8 mouse cellular contexts compared by ENCODE assay signal in genomic region chr10:81429605-81430061, GRCm38 (mm10). TPM values are rescaled to one million over a fixed set of nuclear protein-coding genes. Genes with fewer than 3 reads are reported as not detected.
DNase-seq lines count a peak whose midpoint lies in the region; ATAC-seq and TF ChIP-seq lines count a peak whose summit lies in the region.

No protein-coding gene starts in this region.

- no peaks in the 10 kb centered on the region for H3K9me3 ChIP-seq in ES-E14 (ENCODE audit: control insufficient read depth, insufficient read depth, low read depth, low read length)
- H3K9me3 ChIP-seq in forebrain, embryonic 13.5 days (replicated peaks): no peaks in the 10 kb centered on the region

- 0% methylated on average over 20 of the region's 20 CpGs for WGBS in forebrain, embryonic 13.5 days

- peak; percentile 94 for DNase-seq in ES-E14 (ENCODE audit: low read depth, low spot score)
- DNase-seq in c-Kit-positive CD71-positive TER-119-negative erythroid progenitor cells, embryonic 14.5 days (ENCODE audit: low read depth): peak; percentile 86
- peak; percentile 88 to 90 for DNase-seq in heart, postnatal 36 days
- DNase-seq in layer of hippocampus, adult 9-11 months: peak; percentile 88
- DNase-seq in right cerebral cortex, postnatal 10 days (ENCODE audit: low spot score in 2 of 2): peak; percentile 81 to 84
- peak; percentile 91 for DNase-seq in urinary bladder, postnatal 14 days (ENCODE audit: low spot score)

- intact Hi-C loops in heart, postnatal 36 days (cut with DNase I): loop anchor here (1.0 kb wide), 1 partner anchor 15 kb away; no protein-coding TSS in a partner anchor

- no peak overlapping the region for H3K27ac ChIP-seq in ES-E14 (ENCODE audit: insufficient read depth, low read depth, low read length, poor library complexity, severe bottlenecking)
- H3K27ac ChIP-seq in forebrain, embryonic 13.5 days: peak overlapping the region; percentile 92

- in situ Hi-C loops in ES-E14 (cut with MboI; ENCODE audit: low sequenced_read_pairs in 2 of 2, unreplicated experiment in 2 of 2): no loop called here

- peak overlapping the region; percentile 84 to 89 for H3K4me3 ChIP-seq in ES-E14 (ENCODE audit: insufficient read depth in 1 of 2, low read depth in 1 of 2, low read length in 2 of 2, poor library complexity in 1 of 2, severe bottlenecking in 1 of 2)
- peak overlapping the region; percentile 74 for H3K4me3 ChIP-seq in forebrain, embryonic 13.5 days

- H3K27me3 ChIP-seq in forebrain, embryonic 13.5 days: peaks cover 35% of the 10 kb centered on the region

- ATAC-seq in forebrain, embryonic 13.5 days: peak; percentile 11
- ATAC-seq in megakaryocyte, adult 5-6 weeks (ENCODE audit: poor library complexity, severe bottlenecking): peak; percentile 25

- no peaks in the 10 kb centered on the region for H3K36me3 ChIP-seq in ES-E14 (ENCODE audit: control insufficient read depth, insufficient read depth, low read length, poor library complexity, severe bottlenecking)
- H3K36me3 ChIP-seq in forebrain, embryonic 13.5 days (ENCODE audit: poor library complexity, severe bottlenecking): no peaks in the 10 kb centered on the region

- peak overlapping the region; percentile 90 for H3K4me2 ChIP-seq in forebrain, embryonic 13.5 days

- H3K9ac ChIP-seq in ES-E14 (ENCODE audit: insufficient read depth, low read depth, low read length, poor library complexity, severe bottlenecking): peak overlapping the region; percentile 44; the same call in 1 of the 2 replicates
- H3K9ac ChIP-seq in forebrain, embryonic 13.5 days: peak overlapping the region; percentile 85

- H3K4me1 ChIP-seq in ES-E14 (ENCODE audit: control insufficient read depth in 2 of 2, insufficient read depth in 2 of 2, low read length in 2 of 2, poor library complexity in 1 of 2): peaks cover 7 to 30% of the 10 kb centered on the region in 2 experiments; a peak in 3 of 4 replicates
- peaks cover 62% of the 10 kb centered on the region for H3K4me1 ChIP-seq in forebrain, embryonic 13.5 days

TF ChIP-seq in ES-E14, 5 proteins besides CTCF, POLR2A, EP300 and RAD21:
- no peak for TF ChIP-seq ZC3H11A (IDR thresholded peaks at IDR 0.05; ENCODE audit: borderline replicate concordance, low read depth, low read length)
- TF ChIP-seq MAFK (IDR thresholded peaks at IDR 0.05; ENCODE audit: insufficient read depth, low read depth, low read length): no peak
- no peak for TF ChIP-seq HCFC1 (IDR thresholded peaks at IDR 0.05; ENCODE audit: borderline replicate concordance, insufficient read depth, low read length)
- TF ChIP-seq ZNF384 (IDR thresholded peaks at IDR 0.05; ENCODE audit: low read depth, low read length): no peak
- no peak for TF ChIP-seq CHD2 (IDR thresholded peaks at IDR 0.05; ENCODE audit: low read depth, low read length)

RNA-seq across cellular contexts. Expression of gene Nfic, which starts 25.8 kb away (rescaled TPM):
- total RNA-seq in ES-E14 (2012; rRNA removed): 4.9 and 6.3 TPM in 2 replicates
- 18.5 and 25.2 TPM in 2 replicates for polyA plus RNA-seq in forebrain, embryonic 13.5 days (2015; fragmentation: Nextera tagmentation; extraction: Ambion mirVana)
- total RNA-seq in heart, postnatal 36 days (2021): 100 to 1,000 TPM; 115 to 133 TPM
- total RNA-seq in megakaryocyte, adult 5-6 weeks (2015): 51.4 and 54.5 TPM in 2 replicates
- total RNA-seq in megakaryocyte, adult 5-6 weeks (2017): 6.2 and 8.6 TPM in 2 replicates

RNA-seq across cellular contexts. Expression of gene Smim24, which starts 36.8 kb away (rescaled TPM):
- total RNA-seq in ES-E14 (2012; rRNA removed): 1.7 TPM in 2 replicates
- polyA plus RNA-seq in forebrain, embryonic 13.5 days (2015; fragmentation: Nextera tagmentation; extraction: Ambion mirVana): 1.8 TPM in 2 replicates
- 1 to 10 TPM; 2.2 to 2.4 TPM for total RNA-seq in heart, postnatal 36 days (2021)
- total RNA-seq in megakaryocyte, adult 5-6 weeks (2015): 30.6 and 34.0 TPM in 2 replicates
- 6.5 and 11.5 TPM in 2 replicates for total RNA-seq in megakaryocyte, adult 5-6 weeks (2017)

RNA-seq across cellular contexts. Expression of gene Gm48552, which starts 40.8 kb away (rescaled TPM):
- 2.5 and 2.7 TPM in 2 replicates for total RNA-seq in ES-E14 (2012; rRNA removed)
- polyA plus RNA-seq in forebrain, embryonic 13.5 days (2015; fragmentation: Nextera tagmentation; extraction: Ambion mirVana): 2.1 and 2.3 TPM in 2 replicates
- under 1 TPM in 1 of 2 experiments, not detected in 1; 0.62 TPM for total RNA-seq in heart, postnatal 36 days (2021)
- not detected in 2 replicates for total RNA-seq in megakaryocyte, adult 5-6 weeks (2015)
- total RNA-seq in megakaryocyte, adult 5-6 weeks (2017): 0.26 and 1.4 TPM in 2 replicates

RNA-seq across cellular contexts. Expression of gene Gm48551, which starts 45.4 kb away (rescaled TPM):
- 1.1 and 1.8 TPM in 2 replicates for total RNA-seq in ES-E14 (2012; rRNA removed)
- polyA plus RNA-seq in forebrain, embryonic 13.5 days (2015; fragmentation: Nextera tagmentation; extraction: Ambion mirVana): 4.2 and 5.8 TPM in 2 replicates
- 1 to 10 TPM; 1.1 to 2.0 TPM for total RNA-seq in heart, postnatal 36 days (2021)
- 0.83 and 2.9 TPM in 2 replicates for total RNA-seq in megakaryocyte, adult 5-6 weeks (2015)
- 0.33 TPM in 1 of 2 replicates, not detected in the other for total RNA-seq in megakaryocyte, adult 5-6 weeks (2017)

RNA-seq across cellular contexts. Expression of gene Dohh, which starts 45.4 kb away (rescaled TPM):
- 168 and 183 TPM in 2 replicates for total RNA-seq in ES-E14 (2012; rRNA removed)
- 76.7 and 87.3 TPM in 2 replicates for polyA plus RNA-seq in forebrain, embryonic 13.5 days (2015; fragmentation: Nextera tagmentation; extraction: Ambion mirVana)
- total RNA-seq in heart, postnatal 36 days (2021): 10 to 100 TPM; 50.3 to 52.2 TPM
- 5.4 and 5.7 TPM in 2 replicates for total RNA-seq in megakaryocyte, adult 5-6 weeks (2015)
- 21.9 and 42.4 TPM in 2 replicates for total RNA-seq in megakaryocyte, adult 5-6 weeks (2017)
